Mouse (Mus musculus) limb, embryonic 12.5 days (tissue): ENCODE results near the gene Egflam. TPM values are rescaled to one million over a fixed set of nuclear protein-coding genes. Genes with fewer than 3 reads are reported as not detected.

Experiments used
- ATAC-seq: fragments of 200-750 bp; cut with Nextera tagmentation; 2 replicates; pipeline ENCODE4 v1.8.0; 2017; ENCODE audit warnings: low read depth, moderate TSS enrichment; ENCODE audit not compliant: insufficient number of reproducible peaks, insufficient read depth, low FRiP score, low TSS enrichment
- H3K27ac ChIP-seq: fragments of 300-500 bp; sonication (generic); 2 replicates; pipeline ENCODE4 v1.5.1; 2016; ENCODE audit warnings: mild to moderate bottlenecking, moderate library complexity
- H3K27me3 ChIP-seq: fragments of 300-500 bp; sonication (generic); 2 replicates; pipeline ENCODE4 v1.6.1; 2016; ENCODE audit warnings: mild to moderate bottlenecking, moderate library complexity
- H3K36me3 ChIP-seq: fragments of 300-500 bp; sonication (generic); 2 replicates; pipeline ENCODE4 v1.6.1; 2016; ENCODE audit warnings: mild to moderate bottlenecking, moderate library complexity
- H3K4me1 ChIP-seq: fragments of 300-500 bp; sonication (generic); replicated peaks from 2 replicates; pipeline ENCODE4 v1.6.1; 2016
- H3K4me2 ChIP-seq: fragments of 300-500 bp; sonication (generic); 2 replicates; pipeline ENCODE4 v1.6.1; 2016; ENCODE audit warnings: mild to moderate bottlenecking, moderate library complexity
- H3K4me3 ChIP-seq: fragments of 300-500 bp; sonication (generic); replicated peaks from 2 replicates; pipeline ENCODE4 v1.5.1; 2016; ENCODE audit warnings: mild to moderate bottlenecking
- H3K9ac ChIP-seq: fragments of 300-500 bp; sonication (generic); replicated peaks from 2 replicates; pipeline ENCODE4 v1.6.1; 2016; ENCODE audit warnings: mild to moderate bottlenecking, moderate library complexity
- H3K9me3 ChIP-seq: fragments of 300-500 bp; sonication (generic); 2 replicates; pipeline ENCODE4 v1.6.1; 2016; ENCODE audit warnings: mild to moderate bottlenecking, moderate library complexity
- WGBS: fragments of 180-500 bp; shearing (Covaris S2); methylation state at CpG from one replicate; pipeline ENCODE4 v1.1.7; 2016; 5-methylcytosine and 5-hydroxymethylcytosine counted together
- polyA plus RNA-seq: library from polyadenylated mRNA; unstranded; fragments of >200 nt; fragmentation: Nextera tagmentation; extraction: Ambion mirVana; gene quantifications from 2 replicates; pipeline ENCODE4 v1.2.1, GENCODE M21; 2016

Gene Egflam
- polyA plus RNA-seq, 1 experiment from 2014 or later, result 19.6 TPM

DNA sequence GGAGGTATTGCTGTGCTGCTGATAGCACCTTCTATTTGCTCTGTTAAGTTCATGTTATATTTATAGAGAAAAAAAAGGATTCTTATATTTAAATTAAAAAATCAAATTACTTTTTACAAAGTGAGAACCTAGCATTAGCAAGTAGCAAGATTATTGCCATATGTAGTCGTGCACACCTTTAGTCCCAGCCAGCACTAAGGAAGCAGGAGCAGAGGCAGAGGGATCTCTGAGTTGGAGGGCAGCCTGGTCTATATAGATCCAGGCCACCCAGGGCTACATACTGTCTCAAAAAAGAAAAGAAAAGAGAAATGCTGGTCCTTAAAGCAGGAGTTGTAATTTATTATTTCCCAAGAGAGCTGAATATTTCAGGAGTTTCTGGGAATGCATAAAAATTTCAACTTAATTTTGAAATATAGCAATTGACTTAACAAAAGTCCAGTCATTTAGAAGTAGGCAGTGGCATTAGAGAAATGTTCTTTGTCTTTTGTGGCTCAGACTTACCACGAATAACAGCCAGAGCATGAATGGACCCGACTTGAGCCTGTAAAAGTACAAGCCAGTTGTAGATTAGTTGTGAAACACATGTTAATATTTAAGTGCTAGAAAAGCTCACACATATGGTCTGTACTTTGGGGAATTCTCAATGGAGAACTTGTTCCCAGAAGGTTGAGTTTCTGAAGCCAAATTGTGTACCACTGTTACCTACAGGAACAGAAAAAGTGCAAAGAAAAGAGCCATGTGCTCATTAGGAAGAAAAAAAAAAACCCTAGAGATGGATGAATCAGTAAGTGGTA lies 200.3 kb downstream of the Egflam start:
- no peaks in the 10 kb centered on the region for H3K36me3 ChIP-seq
- no peak overlapping the region for H3K4me3 ChIP-seq
- H3K4me1 ChIP-seq, result peaks cover 56% of the 10 kb centered on the region
- no peaks in the 10 kb centered on the region for H3K9me3 ChIP-seq
- H3K9ac ChIP-seq, result no peak overlapping the region
- H3K27ac ChIP-seq, result peak overlapping the region; percentile 60
- 31% methylated on average over 3 of the region's 3 CpGs for WGBS
- ATAC-seq, result peak; percentile 74
- no peaks in the 10 kb centered on the region for H3K27me3 ChIP-seq
- H3K4me2 ChIP-seq, result no peak overlapping the region

DNA sequence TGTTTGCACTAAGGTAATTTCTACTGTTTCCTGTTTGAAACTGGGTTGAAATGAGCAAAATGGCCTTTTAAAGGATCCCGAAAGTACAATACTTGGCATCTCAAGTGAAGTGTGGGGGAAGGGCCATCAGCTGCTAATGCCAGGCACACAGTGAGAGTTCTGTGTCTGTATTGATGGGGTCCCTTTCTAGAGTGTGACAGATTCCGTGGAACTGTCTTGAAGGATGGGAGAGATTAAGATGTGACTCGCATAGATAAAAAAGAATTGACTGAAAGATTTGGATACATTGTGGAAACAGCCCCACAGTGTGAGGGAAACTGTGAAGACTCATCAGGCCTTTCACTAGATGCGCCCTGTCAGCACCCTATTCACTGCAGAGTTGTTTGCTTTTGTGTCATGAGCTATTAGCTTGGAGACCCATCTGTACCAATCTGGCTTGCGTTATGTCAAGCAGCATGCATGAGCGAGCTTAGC lies 203.4 kb downstream of the Egflam start:
- no peaks in the 10 kb centered on the region for H3K27me3 ChIP-seq

DNA sequence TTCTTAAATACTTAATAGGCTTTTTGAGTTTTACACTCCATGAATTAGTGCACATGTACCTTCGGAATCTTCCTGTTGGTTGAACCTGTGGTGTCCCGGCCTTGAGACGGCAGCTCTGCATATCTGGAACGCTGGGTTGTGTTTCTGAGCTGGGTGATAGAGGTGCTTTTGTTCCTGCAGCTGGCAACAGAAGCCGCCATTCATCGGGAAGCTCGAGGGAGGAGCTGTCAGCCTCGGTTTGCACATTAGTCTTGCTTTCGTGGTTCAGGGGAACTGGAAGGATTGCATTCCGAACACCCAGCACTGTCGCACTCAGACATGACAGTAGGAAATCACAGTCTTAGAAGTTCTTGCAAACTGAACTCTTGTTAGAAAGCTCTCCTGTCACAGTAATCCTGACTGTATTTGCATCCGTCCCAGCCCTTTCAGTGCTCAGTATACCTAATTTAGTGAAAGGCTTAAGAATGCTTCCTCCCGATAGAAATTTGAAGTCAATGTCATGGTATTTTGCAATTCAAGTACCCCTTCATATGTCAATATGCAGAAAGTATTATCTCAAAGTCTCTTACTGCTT lies 204.0 kb downstream of the Egflam start:
- WGBS, result 52% methylated on average over 13 of the region's 13 CpGs
- no peak overlapping the region for H3K4me3 ChIP-seq
- no peak overlapping the region for H3K9ac ChIP-seq
- no peak overlapping the region for H3K4me2 ChIP-seq
- no peak for ATAC-seq
- peak overlapping the region; percentile 17; the same call in 1 of the 2 replicates for H3K27ac ChIP-seq
- peaks cover 42% of the 10 kb centered on the region for H3K4me1 ChIP-seq
- peaks cover 26% of the 10 kb centered on the region; the same call in 1 of the 2 replicates for H3K36me3 ChIP-seq
- no peaks in the 10 kb centered on the region for H3K9me3 ChIP-seq
- H3K27me3 ChIP-seq, result no peaks in the 10 kb centered on the region

More for the DNA sequence above, 203.4 kb downstream of the Egflam start:
- 74% methylated on average over 6 of the region's 6 CpGs for WGBS
- Histone ChIP-seq H3K9me3 (no peaks in the 10 kb centered on the region), H3K36me3 (peaks cover 21% of the 10 kb centered on the region; the same call in 1 of the 2 replicates), H3K4me3 (no peak overlapping the region), H3K27ac (no peak overlapping the region), H3K9ac (no peak overlapping the region), H3K4me2 (no peak overlapping the region), H3K4me1 (peaks cover 47% of the 10 kb centered on the region)
- ATAC-seq, result no peak

DNA sequence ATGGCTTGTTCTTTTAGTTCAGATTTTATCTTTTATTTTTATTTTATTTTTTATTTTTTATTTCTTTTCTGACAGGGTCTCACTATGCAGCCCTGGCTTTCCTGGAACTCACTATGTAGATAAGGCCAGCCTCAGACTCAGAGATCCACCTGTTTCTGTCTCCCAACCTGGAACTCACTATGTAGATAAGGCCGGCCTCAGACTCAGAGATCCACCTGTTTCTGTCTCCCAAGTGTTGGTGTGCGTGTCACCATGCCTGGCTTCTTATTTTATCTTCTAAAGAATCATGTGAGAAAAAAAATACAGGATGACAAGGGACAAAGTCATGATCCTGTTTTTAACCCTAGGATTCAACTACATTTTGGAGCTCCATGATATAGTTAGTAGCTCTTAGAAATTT lies 205.6 kb downstream of the Egflam start:
- ATAC-seq, result no peak
- Histone ChIP-seq H3K9me3 (no peaks in the 10 kb centered on the region), H3K27ac (no peak overlapping the region), H3K4me3 (no peak overlapping the region), H3K9ac (no peak overlapping the region), H3K4me1 (peaks cover 27% of the 10 kb centered on the region), H3K4me2 (no peak overlapping the region), H3K27me3 (no peaks in the 10 kb centered on the region), H3K36me3 (peaks cover 30% of the 10 kb centered on the region; the same call in 1 of the 2 replicates)
- WGBS, result 93% methylated on average over 2 of the region's 2 CpGs

- Histone ChIP-seq H3K27ac (0 out of 2 replicates have a peak overlapping the region, but pooled peaks have one; percentile 29), H3K9me3 (no peaks in the 10 kb centered on the region), H3K4me1 (peaks cover 25% of the 10 kb centered on the region), H3K4me3 (no peak overlapping the region), H3K4me2 (no peak overlapping the region), H3K27me3 (no peaks in the 10 kb centered on the region), H3K36me3 (peaks cover 44% of the 10 kb centered on the region; the same call in 1 of the 2 replicates), H3K9ac (no peak overlapping the region)
- 69% methylated on average over 4 of the region's 4 CpGs for WGBS
- ATAC-seq, result no peak
Measured at GRCm38 (mm10) chr15:7191074-7191473, 207.1 kb downstream of the Egflam start.

DNA sequence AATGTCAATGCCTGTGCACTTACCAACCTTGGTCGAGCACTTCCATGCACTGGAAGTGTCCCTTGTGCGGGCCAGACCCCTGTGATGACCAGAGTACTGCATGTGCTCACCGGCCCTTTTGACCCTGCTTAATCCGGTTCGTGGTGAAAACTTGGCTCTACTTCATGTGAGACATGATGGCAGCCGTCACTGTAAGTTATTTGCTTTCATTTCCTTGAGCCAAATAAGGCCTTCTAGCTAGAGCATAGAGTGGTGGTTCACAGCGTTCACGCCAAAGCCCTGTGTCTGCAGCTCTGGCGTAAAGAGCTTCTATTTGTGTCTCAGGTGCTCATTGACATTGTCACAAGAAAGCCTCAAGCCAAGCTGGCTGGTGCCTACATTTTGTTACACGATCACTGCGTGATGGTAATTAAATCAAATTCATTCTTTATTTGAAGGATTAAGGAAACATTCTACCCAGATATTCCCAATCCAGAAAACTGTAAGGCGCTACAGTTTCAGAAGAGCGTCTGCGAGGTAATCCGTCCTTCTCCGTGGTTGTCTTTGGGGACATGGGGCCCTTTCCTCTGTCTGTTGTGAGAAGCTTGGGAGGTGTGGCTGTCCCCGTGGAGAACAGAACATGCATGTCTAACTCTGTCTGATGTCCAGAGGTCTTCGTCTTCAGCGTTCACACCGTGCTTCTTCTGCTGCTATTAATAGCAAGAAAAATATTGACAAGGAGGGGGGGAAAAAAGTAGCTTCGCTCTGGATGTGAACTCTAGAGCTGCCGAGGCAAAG lies 208.3 kb downstream of the Egflam start:
- WGBS, result 91% methylated on average over 22 of the region's 22 CpGs
- H3K27me3 ChIP-seq, result no peaks in the 10 kb centered on the region
- H3K9ac ChIP-seq, result no peak overlapping the region
- H3K4me3 ChIP-seq, result no peak overlapping the region
- peaks cover 19% of the 10 kb centered on the region for H3K4me1 ChIP-seq
- no peak overlapping the region for H3K4me2 ChIP-seq
- peaks cover 55% of the 10 kb centered on the region; the same call in 1 of the 2 replicates for H3K36me3 ChIP-seq
- H3K9me3 ChIP-seq, result no peaks in the 10 kb centered on the region
- ATAC-seq, result no peak
- H3K27ac ChIP-seq, result no peak overlapping the region

DNA sequence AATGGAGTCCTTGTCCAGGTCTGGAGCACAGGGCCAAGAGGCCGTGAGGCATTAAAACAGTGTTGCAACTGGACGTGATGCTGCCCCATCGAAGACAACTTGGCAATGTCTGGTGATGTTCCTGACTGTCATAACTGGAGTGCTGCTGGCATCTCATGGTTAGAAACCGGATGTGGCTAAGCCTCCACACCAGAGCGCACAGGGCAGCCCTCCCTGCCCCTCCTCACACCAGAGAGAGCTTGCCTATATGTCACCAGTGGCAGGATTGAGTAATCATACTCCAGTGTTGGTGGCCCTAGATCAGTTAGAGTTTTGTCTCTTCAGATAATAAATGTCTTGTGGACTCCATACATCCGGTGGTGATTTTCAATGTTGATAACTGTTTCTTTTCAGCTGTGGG lies 210.5 kb downstream of the Egflam start:
- Histone ChIP-seq H3K4me1 (peaks cover 10% of the 10 kb centered on the region), H3K36me3 (peaks cover 66% of the 10 kb centered on the region), H3K4me2 (no peak overlapping the region), H3K9me3 (no peaks in the 10 kb centered on the region), H3K9ac (no peak overlapping the region), H3K27ac (no peak overlapping the region), H3K4me3 (no peak overlapping the region), H3K27me3 (no peaks in the 10 kb centered on the region)
- ATAC-seq, result no peak
- WGBS, result 93% methylated on average over 6 of the region's 6 CpGs

DNA sequence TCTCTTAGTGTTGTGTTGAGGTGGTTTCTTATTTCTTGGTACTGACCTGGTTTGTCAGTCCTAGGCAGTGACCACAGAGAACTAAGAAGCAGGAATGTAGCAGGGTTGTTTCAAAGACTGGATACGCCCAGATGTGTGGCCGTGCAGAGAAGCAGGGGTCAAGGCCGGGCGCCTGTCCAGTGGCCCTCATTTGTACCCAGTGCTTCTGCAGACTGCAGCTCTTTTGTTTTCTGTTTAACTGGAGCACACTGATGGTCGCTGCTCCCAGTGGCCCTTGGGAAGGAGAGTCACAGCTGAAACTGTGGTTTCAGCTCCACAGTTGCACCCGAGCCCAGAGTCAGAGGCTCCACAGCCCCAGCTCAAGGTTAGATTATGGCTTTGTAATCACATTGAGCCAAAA lies 217.6 kb downstream of the Egflam start:
- Histone ChIP-seq H3K4me3 (no peak overlapping the region), H3K27me3 (no peaks in the 10 kb centered on the region), H3K9me3 (no peaks in the 10 kb centered on the region), H3K4me2 (no peak overlapping the region), H3K27ac (no peak overlapping the region), H3K9ac (no peak overlapping the region), H3K36me3 (peaks cover 44% of the 10 kb centered on the region), H3K4me1 (no peaks in the 10 kb centered on the region)
- no peak for ATAC-seq
- whole genome bisulfite sequencing, result 75% methylated on average over 6 of the region's 6 CpGs

DNA sequence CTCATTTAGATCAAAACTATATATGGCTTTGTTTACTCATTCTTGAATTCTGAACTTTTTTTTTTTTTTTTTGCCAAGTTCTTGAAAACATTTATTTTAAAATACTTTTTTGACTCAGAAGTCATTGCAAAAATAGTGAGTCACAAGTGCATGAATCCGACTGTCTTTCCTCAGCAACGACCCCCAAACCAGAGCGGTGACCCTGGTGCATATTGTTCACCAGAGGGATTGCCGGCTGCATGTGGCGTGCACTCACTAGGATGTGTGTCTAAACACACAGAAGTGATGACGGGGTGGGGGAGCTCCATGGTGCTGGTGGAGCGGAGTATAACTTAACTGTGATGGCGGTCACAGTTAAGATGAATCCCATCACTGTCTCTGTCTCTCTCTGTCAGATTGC lies 224.4 kb downstream of the Egflam start:
- H3K27me3 ChIP-seq, result no peaks in the 10 kb centered on the region
- H3K9me3 ChIP-seq, result no peaks in the 10 kb centered on the region
- no peak overlapping the region for H3K4me2 ChIP-seq
- H3K36me3 ChIP-seq, result peaks cover 30% of the 10 kb centered on the region; the same call in 1 of the 2 replicates
- H3K4me3 ChIP-seq, result no peak overlapping the region
- no peak for ATAC-seq
- H3K4me1 ChIP-seq, result no peaks in the 10 kb centered on the region
- 95% methylated on average over 8 of the region's 8 CpGs for WGBS
- H3K9ac ChIP-seq, result no peak overlapping the region
- no peak overlapping the region for H3K27ac ChIP-seq

DNA sequence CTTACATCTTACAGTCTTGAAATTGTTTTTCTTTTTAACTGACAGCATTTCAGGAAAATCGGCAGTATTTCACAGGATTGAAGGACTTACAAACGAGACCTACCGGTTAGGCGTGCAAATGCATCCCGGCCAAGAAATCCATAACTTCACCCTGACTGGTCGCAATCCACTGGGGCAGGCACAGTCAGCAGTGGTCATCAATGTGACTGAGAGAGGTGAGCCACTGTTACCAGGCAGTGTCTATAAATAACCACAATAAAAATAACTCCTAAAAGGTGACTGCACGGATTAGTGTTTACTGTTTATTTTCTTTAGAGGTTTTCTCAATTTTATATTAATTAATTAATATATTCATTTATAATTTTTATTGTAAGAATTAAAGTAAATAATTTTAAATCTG lies 224.8 kb downstream of the Egflam start:
- whole genome bisulfite sequencing, result 74% methylated on average over 7 of the region's 7 CpGs
- Histone ChIP-seq H3K4me2 (no peak overlapping the region), H3K36me3 (peaks cover 30% of the 10 kb centered on the region), H3K9ac (no peak overlapping the region), H3K4me3 (no peak overlapping the region), H3K4me1 (no peaks in the 10 kb centered on the region), H3K27ac (no peak overlapping the region), H3K27me3 (no peaks in the 10 kb centered on the region), H3K9me3 (no peaks in the 10 kb centered on the region)
- no peak for ATAC-seq

GRCm38 (mm10) chr15:7172875-7173274 lies 225.3 kb downstream of the Egflam start:
- H3K4me1 ChIP-seq, result no peaks in the 10 kb centered on the region
- no peak overlapping the region for H3K27ac ChIP-seq
- no peak overlapping the region for H3K4me2 ChIP-seq
- no peak for ATAC-seq
- no peak overlapping the region for H3K4me3 ChIP-seq
- H3K27me3 ChIP-seq, result 0 out of 2 replicates have a peak, but pooled peaks cover 1% of the 10 kb centered on the region
- WGBS, result 75% methylated on average over 2 of the region's 2 CpGs
- H3K36me3 ChIP-seq, result peaks cover 28% of the 10 kb centered on the region
- no peak overlapping the region for H3K9ac ChIP-seq
- H3K9me3 ChIP-seq, result no peaks in the 10 kb centered on the region
